Mouse (Mus musculus) brain, embryonic 14.5 days (tissue): ENCODE data around the gene Nat8l. TPM values are rescaled to one million over a fixed set of nuclear protein-coding genes. Genes with fewer than 3 reads are reported as not detected.
A peak's percentile ranks its signal among the peaks of the same experiment; 100 is the strongest.
"Not testable (repeated sequence)": the region's sequence is repeated elsewhere in the genome, so short reads cannot be mapped to it uniquely, and the experiment has no call there.

Source experiments
- DNase-seq: peaks from one replicate; pipeline ENCODE4 v3.0.0-alpha.2; 2011; ENCODE audit warnings: low read depth
- CTCF ChIP-seq: fragments of 200-500 bp; IDR thresholded peaks from 2 replicates; pipeline ENCODE4 v1.5.1; 2012; ENCODE audit warnings: inconsistent platforms, mild to moderate bottlenecking, moderate library complexity, borderline replicate concordance; ENCODE audit not compliant: insufficient read depth, insufficient read length; ENCODE audit errors: extremely low read depth
- POLR2A ChIP-seq: fragments of 200-500 bp; IDR thresholded peaks from 2 replicates; pipeline ENCODE4 v1.6.1; 2012; ENCODE audit warnings: mild to moderate bottlenecking, inconsistent platforms, borderline replicate concordance; ENCODE audit not compliant: poor library complexity, insufficient read depth, insufficient read length, severe bottlenecking; ENCODE audit errors: extremely low read depth
- polyA plus RNA-seq: library from polyadenylated mRNA; depleted of rRNA; stranded (reverse); fragments of >200 nt; gene quantifications from 2 replicates; pipeline ENCODE4 v1.2.3, GENCODE M21; 2012; rRNA removed

Nat8l gene
- polyA plus RNA-seq = 16.1 and 24.2 TPM in 2 replicates

GRCm38 (mm10) chr5:33995843-33996693 lies at the start of gene Nat8l:
Gene Nat8l, plus strand, starts transcription at chr5:33995984.
- DNase-seq = peak; percentile 96
- TF ChIP-seq POLR2A = peak; percentile 68
- no peak for TF ChIP-seq CTCF

DNA sequence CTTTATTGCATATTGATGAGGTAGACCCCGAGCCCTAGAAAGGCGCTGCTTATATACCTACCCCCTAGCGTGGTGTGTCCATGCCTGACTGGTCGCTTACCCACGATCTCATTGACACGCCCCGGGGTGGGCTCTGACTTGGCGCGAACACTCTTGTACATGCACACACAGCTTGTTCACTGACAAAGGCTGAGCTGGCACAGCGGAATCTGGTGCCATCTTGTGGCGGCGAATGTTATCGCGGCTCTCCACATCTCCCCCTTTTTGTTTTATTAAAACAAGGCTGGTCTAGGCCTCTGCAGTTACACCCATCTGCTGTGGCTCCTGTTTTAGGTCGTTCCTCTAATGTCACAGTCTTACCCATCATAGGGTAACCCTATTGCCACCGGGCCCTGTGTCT lies 48.7 kb upstream of the Nat8l start:
- DNase-seq = not testable (repeated sequence)

- peak; percentile 56 for DNase-seq
- TF ChIP-seq POLR2A (no peak), CTCF (no peak)
Measured at GRCm38 (mm10) chr5:33948314-33948713, 47.5 kb upstream of the Nat8l start.

- no peak for DNase-seq
Measured at GRCm38 (mm10) chr5:33953471-33954185, 42.2 kb upstream of the Nat8l start.

GRCm38 (mm10) chr5:33954354-33954753 lies 41.4 kb upstream of the Nat8l start:
- DNase-seq = peak; percentile 83
- peak; percentile 74 for TF ChIP-seq CTCF
- no peak for TF ChIP-seq POLR2A

More at GRCm38 (mm10) chr5:33953471-33954185, 42.2 kb upstream of the Nat8l start:
- TF ChIP-seq CTCF (no peak), POLR2A (no peak)

- DNase-seq = no peak
- TF ChIP-seq POLR2A (no peak), CTCF (no peak)
Measured at GRCm38 (mm10) chr5:33955868-33956267, 39.9 kb upstream of the Nat8l start.

GRCm38 (mm10) chr5:33959382-33959781 lies 36.4 kb upstream of the Nat8l start:
- no peak for DNase-seq
- TF ChIP-seq POLR2A (no peak), CTCF (no peak)

DNA sequence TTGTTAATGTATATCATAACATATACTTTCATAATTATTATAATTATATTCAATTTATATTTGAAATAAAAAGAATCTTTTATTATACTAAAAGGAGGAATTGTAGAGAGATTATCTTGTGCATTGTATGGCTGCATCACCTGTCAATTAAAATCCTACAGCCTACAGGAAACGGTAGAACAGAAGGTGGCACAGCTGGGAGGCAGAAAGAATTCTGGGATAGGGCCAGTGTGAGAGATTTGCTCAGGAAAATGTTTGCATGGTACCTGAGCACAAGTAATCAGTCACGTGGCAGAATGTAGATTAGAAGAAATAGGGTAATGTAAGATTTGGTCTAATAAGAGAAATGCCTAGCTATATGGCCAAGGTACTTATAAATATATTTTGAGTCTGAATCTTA lies 21.0 kb upstream of the Nat8l start:
- no peak for DNase-seq

GRCm38 (mm10) chr5:33976267-33976666 lies 19.5 kb upstream of the Nat8l start:
- TF ChIP-seq POLR2A = no peak
- TF ChIP-seq CTCF = no peak
- DNase-seq = no peak

More for the DNA sequence above, 21.0 kb upstream of the Nat8l start:
- TF ChIP-seq POLR2A = no peak
- TF ChIP-seq CTCF = no peak

GRCm38 (mm10) chr5:33982731-33983259 lies 13.0 kb upstream of the Nat8l start:
- TF ChIP-seq CTCF (no peak), POLR2A (no peak)

GRCm38 (mm10) chr5:33983309-33984121 lies 12.3 kb upstream of the Nat8l start, which contains the start of gene Gm1673:
Gene Gm1673, plus strand, starts transcription at chr5:33983433.
- TF ChIP-seq CTCF (peak; percentile 47; the same call in 1 of the 2 replicates), POLR2A (peak; percentile 87)
- peak; percentile 96 for DNase-seq

More at GRCm38 (mm10) chr5:33982731-33983259, 13.0 kb upstream of the Nat8l start:
- peak; percentile 37 for DNase-seq
